In genomic region chr4:130148405-130148804, GRCm38 (mm10) we compare ENCODE assay signal across 22 mouse cellular contexts. TPM values are rescaled to one million over a fixed set of nuclear protein-coding genes. Genes with fewer than 3 reads are reported as not detected.
"Had no signal": no experiment of that assay in that cellular context is flagged by ENCODE, and none has a peak within 500 bp of the region (broad histone marks: within the 10 kb centered on the region; RNA-seq: fewer than 3 reads in every experiment).

No protein-coding gene starts in this region.

- ATAC-seq: liver, embryonic 12.5 days had no signal

- H3K4me2 ChIP-seq: limb, embryonic 13.5 days; liver, embryonic 12.5 days; liver, embryonic 15.5 days; lung, embryonic 15.5 days; midbrain, embryonic 11.5 days; stomach, embryonic 15.5 days had no signal

- H3K36me3 ChIP-seq: limb, embryonic 10.5 days; limb, embryonic 13.5 days; liver, embryonic 12.5 days; liver, embryonic 15.5 days; lung, embryonic 15.5 days; stomach, embryonic 15.5 days had no signal

- H3K27ac ChIP-seq: kidney, postnatal 0 days; limb, embryonic 10.5 days; limb, embryonic 13.5 days; liver, embryonic 12.5 days; liver, embryonic 15.5 days; lung, embryonic 15.5 days; macrophage; stomach, embryonic 15.5 days had no signal

- H3K4me3 ChIP-seq: limb, embryonic 10.5 days; limb, embryonic 13.5 days; liver, embryonic 12.5 days; liver, embryonic 15.5 days; lung, embryonic 15.5 days; stomach, embryonic 15.5 days had no signal

- H3K9ac ChIP-seq: limb, embryonic 13.5 days; liver, embryonic 12.5 days; liver, embryonic 15.5 days; lung, embryonic 15.5 days; stomach, embryonic 15.5 days had no signal

- H3K4me1 ChIP-seq: limb, embryonic 10.5 days; limb, embryonic 13.5 days; liver, embryonic 12.5 days; liver, embryonic 15.5 days; lung, embryonic 15.5 days; stomach, embryonic 15.5 days had no signal

- H3K9me3 ChIP-seq: limb, embryonic 10.5 days; limb, embryonic 13.5 days; liver, embryonic 12.5 days; liver, embryonic 15.5 days; lung, embryonic 15.5 days; stomach, embryonic 15.5 days had no signal

- DNase-seq: kidney, adult 2 months; kidney, postnatal 36 days; liver; lung, adult 18-20 months; lung, postnatal 14 days; midbrain, embryonic 14.5 days; right cerebral cortex, adult 18-20 months; right cerebral cortex, postnatal 14 days; right cerebral cortex, postnatal 4 days; thymus, postnatal 36 days had no signal

RNA-seq across cellular contexts. Expression of gene Hcrtr1, which starts 9.2 kb away (rescaled TPM):
- total RNA-seq: megakaryocyte-erythroid progenitor cell, adult 5-6 weeks had no signal
- polyA plus RNA-seq: intestine, embryonic 14.5 days; kidney, embryonic 14.5 days; limb, embryonic 10.5 days; limb, embryonic 13.5 days; liver, embryonic 12.5 days; liver, embryonic 15.5 days; macrophage had no signal

RNA-seq across cellular contexts. Expression of gene Tinagl1, which starts 26.5 kb away (rescaled TPM):
- polyA plus RNA-seq: macrophage had no signal
